Mouse (Mus musculus) bone marrow, adult 2 months (tissue): ENCODE results near the gene Entpd3.

Experiments
- CTCF ChIP-seq: fragments of 200-500 bp; IDR thresholded peaks from 2 replicates; pipeline ENCODE4 v1.5.1; 2011; ENCODE audit warnings: low read length, control low read depth; ENCODE audit not compliant: control insufficient read depth, insufficient read depth
- POLR2A ChIP-seq: fragments of 200-500 bp; IDR thresholded peaks from 2 replicates; pipeline ENCODE4 v1.6.1; 2011; ENCODE audit warnings: low read depth, mild to moderate bottlenecking, control low read depth, low read length, borderline replicate concordance; ENCODE audit not compliant: control insufficient read depth

- TF ChIP-seq POLR2A (no peak), CTCF (no peak)
Measured at GRCm38 (mm10) chr9:120603512-120603908, 63.9 kb downstream of the Entpd3 start.
